Mouse (Mus musculus) urinary bladder, adult 18-20 months (tissue): ENCODE measurements around the gene Arid4a.
A peak's percentile ranks its signal among the peaks of the same experiment; 100 is the strongest.
"Not testable (repeated sequence)": the region's sequence is repeated elsewhere in the genome, so short reads cannot be mapped to it uniquely, and the experiment has no call there.

Source experiments
- DNase-seq, 2 experiments: peaks; one replicate each; pipeline ENCODE4 v3.0.0; 2022; ENCODE audit warnings: low spot score in 2 of 2, mixed read lengths in 2 of 2

Gene Arid4a

DNA sequence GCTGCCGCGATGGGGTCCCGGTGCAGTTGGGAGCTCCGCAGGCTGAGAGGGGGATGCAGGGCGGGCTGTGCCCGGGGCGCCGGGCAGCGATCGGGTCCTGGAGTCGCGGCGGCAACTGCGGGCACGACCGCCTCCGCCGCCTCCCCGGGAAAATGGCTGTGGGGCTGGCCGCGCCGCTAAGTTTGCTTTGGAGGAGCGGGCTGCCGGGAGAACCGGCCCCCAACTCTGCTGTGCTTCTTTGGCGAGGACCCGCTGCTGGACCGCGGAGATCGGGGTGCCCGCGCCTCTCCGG, 367 bp downstream of the Arid4a start:
- no peak for DNase-seq

DNA sequence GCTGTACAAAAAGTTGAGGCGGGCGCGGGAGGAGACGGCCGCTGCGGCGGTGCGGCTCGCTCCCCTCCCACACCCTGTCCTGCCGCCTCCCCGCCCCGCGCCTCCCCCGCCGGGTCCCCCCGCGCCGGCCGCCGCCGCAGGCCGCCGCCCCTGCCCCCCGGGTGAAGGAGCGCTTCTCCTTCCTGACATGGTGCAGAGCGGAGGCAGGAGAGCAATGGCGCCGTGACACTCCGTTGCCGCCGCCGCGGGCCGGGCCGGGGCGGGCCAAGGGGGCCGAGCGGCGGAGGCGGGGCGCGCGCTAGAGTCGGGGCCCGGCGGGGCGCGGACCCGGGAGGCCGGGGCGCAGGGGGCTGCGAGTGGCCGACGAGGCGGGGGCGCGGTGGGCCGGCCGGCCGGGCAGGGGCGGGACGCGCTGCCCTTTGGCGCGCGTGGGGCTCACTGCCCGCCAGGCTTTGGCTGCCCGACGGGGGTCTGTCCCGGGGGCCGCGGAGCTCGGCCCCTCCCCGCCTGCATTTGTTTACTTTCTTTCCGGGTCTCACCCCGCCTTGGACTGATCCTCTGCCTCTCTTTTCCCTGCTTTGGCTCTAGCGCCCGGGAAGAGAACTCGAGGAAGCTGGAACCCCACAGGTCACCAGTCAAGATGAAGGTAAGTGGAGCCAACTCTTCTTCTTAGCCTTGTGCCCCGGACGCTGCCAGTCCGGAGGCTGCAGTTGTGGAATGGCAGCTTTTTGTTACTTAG, 882 bp downstream of the Arid4a start:
- DNase-seq, result peak; percentile 35 to 56

DNA sequence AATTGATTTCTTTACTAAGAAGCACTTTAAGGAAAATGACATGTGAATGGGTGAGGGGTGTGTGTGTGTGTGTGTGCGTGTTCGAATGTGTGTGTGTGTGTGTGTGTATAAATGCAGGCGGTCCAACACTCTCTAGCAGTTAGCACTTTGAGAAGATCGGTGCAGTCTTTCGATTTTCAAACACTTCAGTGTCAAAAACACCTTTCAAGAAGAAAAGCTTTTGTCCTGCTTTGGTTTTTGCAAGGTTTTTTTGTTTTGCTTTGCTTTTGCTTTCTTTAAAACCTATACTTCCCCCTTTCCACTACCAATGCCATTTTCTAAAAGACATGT, 1.4 kb downstream of the Arid4a start:
- DNase-seq, result no peak

DNA sequence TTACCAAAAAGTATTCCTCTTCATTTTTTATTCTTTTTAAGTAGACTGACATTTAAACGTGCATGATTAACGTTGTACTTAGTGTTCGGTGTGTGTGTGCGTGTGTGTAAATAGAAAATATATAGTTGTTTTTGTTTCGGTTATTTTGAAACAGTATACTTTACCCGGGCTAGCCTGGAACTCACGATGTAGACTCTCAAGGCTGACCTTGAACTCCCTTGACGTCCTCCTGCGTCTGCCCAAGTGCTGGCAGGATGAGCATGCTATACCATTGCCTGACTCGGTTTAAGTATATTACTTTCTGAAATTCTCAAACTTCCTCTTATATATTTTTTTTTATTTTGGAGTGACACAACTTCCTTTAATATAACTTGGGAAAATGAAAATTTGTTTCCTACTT, 2.0 kb downstream of the Arid4a start:
- DNase-seq, result no peak

DNA sequence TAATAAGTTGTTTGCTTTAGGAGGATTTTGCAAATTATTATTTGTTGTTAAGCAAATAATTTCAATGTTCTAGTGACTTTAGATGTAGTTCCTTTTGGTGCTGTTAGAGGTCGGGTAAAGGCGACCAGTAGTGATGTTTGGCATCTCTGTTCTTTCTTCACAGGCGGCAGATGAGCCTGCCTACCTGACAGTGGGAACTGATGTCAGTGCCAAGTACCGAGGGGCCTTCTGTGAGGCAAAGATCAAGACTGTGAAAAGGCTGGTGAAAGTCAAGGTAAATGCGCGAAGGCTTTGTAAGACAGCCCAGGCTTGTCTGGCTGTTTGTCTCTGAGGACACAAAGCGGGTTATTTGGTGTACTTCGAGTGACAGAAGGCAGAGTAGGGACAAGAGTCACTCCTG, 3.4 kb downstream of the Arid4a start:
- DNase-seq, result no peak

DNA sequence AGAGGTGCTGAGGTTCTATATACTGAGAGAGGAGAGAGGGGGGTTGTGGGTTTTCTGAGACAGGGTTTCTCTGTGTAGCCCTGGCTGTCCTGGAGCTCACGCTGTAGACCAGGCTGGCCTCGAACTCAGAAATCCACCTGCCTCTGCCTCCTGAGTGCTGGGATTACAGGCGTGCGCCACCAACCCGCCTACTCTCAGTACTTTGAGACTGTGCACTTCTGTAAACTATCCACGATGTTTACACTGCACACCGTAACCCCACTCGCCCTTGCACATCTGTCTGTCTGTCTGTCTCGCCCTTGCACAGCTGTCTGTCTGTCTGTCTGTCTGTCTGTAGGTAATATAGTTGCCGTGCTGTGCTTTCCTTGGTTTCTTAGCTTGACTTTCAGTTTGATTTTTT, 8.6 kb downstream of the Arid4a start:
- DNase-seq, result no peak

DNA sequence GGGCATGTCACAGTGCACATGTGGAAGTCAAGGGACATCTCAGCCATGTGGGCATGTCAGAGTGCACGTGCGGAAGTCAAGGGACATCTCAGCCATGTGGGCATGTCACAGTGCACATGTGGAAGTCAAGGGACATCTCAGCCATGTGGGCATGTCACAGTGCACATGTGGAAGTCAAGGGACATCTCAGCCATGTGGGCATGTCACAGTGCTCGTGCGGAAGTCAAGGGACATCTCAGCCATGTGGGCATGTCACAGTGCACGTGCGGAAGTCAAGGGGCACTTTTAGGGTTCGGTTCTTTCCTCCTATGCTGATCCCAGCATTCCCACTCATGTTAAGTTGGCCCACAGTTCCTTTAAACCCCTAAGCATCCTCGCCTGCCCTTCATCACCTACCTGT, 12.5 kb downstream of the Arid4a start:
- DNase-seq, result not testable (repeated sequence)

DNA sequence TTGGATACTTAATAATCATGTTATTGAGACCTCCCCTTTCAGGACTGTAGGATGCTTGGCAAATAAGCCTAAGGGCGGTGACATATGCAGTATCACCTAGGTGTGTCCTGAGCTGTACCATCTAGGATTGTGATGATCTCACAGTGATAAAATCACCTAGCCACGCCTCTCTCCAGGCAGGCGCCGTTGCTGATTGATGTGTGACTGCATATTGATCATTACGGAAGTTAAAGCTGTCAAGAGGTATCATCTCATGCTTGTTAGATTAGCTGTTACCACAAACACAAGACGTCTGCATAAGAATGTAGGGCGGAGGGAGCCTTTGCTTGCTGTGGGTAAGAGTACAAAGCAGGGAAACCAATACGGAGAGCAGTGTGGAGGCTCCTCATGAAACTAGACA, 14.5 kb downstream of the Arid4a start:
- DNase-seq, result no peak

DNA sequence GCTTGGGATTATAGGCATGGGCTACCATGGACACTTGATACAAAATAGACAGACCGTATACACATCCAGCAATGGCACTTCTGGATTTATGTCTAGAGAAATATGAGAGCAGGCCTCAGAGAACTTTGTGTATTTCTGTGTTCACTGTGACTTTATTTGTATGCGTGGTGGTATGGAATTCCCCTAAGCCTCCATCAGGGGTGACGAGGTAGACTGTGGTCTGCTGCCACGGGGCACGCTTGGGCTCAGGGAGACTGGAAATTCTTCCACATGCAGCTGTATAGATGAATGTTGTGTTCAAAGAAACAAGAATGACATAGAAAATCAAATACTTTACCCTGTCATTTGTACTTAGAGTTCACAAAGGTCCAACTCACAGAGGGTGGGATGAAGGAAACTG, 14.9 kb downstream of the Arid4a start:
- DNase-seq, result no peak

DNA sequence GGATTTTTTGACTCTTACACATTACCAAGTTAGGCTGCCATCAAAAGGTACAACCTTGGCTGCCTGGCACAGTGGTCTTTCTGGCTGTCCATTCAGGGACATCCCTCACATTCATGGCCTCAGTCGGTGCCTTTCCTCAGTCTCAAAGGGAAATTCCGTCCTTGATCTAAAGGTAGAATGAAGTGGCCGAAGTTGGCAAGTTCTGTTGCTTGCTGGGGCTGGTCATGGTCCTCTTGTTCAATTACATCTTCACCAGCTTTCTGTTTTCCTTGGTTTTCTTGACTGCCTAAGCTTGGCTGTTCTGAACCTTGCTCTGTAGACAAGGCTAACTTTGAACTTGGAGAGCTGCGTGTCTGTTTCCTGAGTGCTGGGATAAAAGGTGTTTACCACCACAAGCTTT, 20.0 kb downstream of the Arid4a start:
- DNase-seq, result no peak

DNA sequence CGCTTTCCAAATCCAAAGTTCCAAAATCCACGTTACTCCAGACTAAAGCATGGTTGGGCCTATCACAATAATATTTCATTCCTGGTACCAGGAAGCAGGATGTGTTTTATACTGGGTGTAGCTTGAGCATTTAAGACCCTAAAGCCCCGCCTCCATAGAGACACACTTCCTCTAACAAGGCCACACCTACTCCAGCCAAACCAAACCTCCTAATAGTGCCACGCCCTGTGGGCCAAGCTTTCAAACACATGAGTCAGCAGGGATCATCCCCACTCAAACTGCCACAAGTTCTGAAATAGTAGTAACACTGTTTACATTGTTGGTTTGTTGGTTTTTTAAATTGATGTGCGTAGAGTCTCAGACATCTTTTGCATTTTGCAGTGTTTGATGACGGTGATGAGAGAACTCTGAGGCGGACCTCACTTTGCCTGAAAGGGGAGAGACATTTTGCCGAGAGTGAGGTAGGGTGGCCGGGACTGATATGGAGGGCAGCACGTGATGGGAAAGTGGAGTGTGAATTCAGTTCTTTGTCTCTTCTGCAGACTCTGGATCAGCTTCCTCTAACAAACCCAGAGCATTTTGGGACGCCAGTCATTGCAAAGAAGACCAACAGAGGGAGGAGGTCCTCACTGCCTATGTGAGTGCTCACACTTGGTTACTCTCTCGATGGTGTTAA, 21.1 kb downstream of the Arid4a start:
- DNase-seq, result no peak

DNA sequence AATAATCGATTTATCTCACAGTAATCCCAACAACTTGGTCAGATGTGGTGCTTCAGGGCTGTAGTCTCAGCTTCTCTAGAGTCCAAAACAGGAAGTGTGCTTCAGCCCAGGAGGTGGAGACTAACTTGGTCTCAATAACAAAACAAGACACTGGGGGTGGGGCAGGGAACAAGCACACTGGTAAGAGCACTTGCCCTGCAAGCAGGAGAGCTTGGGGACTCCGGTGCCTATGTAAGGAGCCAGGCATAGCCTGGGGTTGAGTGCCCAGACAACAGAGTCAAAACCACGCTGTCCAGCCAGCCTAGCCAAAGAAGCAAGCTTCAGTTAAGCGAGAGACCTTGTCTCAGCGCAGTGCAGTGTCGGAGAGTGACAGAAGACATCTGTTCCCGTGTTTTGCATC, 24.7 kb downstream of the Arid4a start:
- DNase-seq, result peak in 1 of 2 experiments; percentile 15

DNA sequence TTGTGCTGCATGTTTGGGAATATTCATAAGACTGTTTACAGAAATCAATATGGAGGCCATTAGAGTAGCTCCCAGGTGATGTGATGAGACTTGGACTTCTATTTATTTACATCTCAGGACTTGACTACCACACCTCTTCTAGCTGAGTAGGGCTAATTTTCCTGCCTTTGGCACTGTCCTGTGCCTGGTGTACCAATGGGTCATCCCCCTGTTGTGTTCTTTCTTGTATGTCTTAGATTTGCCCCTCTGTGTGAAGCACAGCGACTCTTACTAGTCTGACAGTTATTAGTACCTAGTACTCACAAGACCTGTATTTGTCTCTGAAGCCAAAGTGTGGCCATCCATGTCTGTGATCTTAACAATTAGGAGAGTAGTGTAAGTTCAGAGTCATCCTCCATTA, 26.7 kb downstream of the Arid4a start:
- DNase-seq, result no peak

DNA sequence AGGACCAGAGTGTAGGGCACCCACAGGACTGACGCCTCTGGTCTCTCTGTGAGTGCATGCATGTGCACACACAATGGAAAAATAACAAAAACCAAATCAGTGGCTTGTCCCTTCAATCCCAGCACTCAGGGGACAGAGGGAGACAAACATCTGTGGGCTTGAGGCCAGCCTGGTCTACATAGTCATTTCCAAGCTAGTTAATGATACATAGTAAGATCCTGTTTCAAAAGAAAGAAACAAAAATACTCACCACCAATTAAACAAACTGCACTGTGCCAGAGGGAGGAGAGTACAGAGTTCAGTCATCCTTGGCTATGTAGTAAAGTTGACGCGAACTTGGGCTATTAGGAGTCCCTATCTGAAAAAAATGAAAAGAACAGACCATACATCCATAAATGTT, 27.8 kb downstream of the Arid4a start:
- no peak for DNase-seq

DNA sequence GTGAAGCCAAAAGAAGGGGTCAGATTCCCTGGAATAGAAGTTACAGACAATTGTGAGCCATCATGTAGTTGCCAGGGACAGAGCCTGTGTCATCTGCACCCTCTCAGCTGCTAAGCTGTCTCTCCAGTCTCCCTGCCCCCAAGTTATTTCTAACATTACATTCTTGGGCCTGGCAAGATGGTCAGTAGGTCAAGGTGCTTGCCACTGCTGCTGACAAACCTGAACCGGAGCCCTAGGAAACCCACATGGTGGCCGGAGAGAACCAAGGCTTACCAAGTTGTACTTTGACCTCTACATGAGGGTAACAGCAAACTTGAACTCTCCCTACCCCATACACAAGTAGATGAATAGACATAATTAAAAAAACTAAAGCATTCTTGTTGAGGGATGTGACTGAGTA, 28.7 kb downstream of the Arid4a start:
- DNase-seq, result no peak

DNA sequence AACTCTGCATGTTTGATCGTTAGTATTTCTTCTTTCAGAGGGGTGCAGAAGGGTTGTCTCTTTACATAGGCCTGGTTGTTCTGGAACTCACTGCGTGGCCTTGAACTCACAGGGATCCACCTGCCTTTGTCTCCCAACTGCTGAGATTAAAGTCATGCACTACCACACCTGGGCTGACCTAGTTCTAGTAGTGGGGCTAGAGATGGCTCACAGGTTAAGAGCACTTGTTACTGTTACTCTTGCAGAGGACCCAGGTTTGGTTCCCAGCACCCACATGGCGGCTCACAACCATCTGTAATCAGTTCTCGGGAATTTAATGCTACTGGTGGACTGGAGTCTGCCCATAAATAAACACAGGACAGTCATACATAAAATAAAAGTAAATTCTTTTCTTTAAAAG, 30.7 kb downstream of the Arid4a start:
- no peak for DNase-seq

DNA sequence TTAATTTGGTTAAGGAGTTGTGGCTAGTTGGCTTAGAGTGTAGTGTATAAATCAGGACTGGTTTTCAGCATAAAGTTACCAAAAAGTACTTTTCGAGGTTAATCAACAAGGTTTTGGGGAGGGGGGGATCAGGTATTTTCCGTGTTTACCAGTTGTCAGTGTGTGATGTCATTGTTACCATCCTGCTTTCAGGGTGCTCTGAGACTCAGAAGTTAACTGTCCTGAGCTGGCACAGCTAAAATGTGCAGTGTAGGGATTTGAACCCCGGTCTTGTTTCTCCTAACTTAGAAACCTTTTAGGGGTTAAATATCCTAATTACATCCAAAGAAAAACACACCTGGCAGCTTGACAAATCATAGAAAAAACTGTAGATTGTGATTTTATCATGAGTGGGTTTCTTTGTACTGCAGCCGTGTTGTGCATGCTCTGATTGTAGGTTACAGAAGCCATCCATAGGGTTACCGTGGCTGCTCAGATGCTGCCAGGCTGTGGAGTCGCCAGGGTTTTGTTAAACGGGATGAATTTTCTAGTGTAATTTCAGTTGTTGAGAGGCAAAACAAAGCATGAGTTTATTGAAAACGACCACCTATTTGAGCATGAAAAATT, 31.8 kb downstream of the Arid4a start:
- no peak for DNase-seq

DNA sequence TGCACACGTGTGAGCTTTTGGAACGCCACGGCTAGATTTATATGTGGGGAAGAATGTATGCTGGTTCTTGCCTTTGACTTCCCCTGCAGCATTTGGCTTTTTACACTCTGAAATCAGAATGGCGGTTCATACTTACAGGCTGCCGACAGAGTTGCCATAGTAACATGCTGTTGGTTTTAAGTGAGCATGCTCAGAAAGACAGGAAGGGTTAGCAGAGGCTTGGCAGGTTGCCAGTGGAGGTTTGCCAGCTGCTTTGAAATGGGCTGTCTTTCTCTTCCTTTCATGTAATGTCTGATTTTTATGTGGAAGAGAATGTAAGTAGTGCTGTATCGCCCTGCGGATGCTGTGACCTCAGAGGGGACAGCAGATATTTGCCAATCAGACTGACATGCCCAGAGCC, 32.3 kb downstream of the Arid4a start:
- DNase-seq, result peak; percentile 50 to 80

DNA sequence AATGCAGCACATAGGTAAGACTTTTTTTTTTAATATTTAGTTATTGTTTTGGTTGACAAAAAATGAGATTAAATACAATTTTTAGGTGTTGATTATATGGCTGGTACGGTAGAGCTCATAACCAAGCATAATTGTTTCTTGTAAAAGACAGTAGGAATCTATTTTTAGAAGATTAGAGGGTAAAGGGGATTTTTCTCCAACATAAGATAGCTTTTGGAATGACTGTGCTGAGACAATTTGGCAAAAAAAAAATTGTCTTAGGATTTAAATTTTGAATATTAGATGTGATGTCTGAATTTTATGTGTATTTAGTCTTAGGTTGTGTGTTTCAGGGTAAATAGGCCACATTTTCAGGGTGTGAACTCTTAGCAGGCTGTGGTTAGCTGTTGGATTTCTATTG, 32.8 kb downstream of the Arid4a start:
- no peak for DNase-seq

DNA sequence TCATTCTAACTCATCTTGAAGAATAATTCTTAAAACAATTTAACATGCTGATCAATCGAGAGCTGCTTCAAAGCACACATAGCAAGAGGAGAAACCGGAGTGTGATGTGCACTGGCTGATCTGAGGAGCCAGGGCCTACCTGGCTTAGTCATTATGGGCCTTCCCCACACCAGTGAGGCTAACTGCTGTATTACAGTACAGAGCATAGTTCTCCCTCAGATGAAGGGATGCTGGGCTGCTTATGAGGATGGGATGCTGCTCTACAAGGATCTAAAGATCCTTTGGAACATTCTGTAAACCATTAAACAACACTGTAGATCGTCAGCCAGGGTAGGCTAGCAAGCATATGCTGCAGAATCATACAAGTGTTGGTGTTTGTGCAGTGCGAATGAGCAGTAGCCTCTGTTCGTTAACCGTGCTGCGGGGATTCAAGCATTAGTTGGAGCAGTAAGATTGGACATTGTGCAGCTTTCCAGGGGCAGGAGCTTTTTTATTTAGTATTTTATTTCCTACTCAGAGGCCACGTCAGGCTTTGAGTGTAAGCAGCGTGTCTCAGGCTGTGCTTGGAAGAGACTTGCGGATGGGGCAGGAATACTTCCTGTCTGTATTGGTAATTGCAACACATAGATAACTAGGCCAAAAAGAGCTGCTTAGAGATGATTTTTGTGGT, 33.9 kb downstream of the Arid4a start:
- DNase-seq, result no peak

DNA sequence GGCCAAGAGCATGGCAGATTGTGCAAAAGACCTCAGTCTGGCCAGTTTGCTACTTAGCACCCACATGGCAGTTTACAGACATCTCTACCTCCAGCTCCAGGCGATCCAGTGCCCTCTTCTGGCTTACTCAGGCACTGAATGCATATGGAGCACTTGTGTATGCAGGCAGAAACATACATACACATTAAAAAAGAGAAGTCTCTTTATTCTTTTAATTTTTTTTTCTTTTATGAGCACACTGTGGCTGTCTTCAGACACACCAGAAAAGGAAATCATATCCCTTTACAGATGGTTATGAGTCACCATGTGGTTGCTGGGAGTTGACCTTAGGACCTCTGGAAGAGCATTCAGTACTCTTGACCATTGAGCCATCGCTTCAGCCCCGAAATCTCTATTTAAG, 35.3 kb downstream of the Arid4a start:
- DNase-seq, result no peak

DNA sequence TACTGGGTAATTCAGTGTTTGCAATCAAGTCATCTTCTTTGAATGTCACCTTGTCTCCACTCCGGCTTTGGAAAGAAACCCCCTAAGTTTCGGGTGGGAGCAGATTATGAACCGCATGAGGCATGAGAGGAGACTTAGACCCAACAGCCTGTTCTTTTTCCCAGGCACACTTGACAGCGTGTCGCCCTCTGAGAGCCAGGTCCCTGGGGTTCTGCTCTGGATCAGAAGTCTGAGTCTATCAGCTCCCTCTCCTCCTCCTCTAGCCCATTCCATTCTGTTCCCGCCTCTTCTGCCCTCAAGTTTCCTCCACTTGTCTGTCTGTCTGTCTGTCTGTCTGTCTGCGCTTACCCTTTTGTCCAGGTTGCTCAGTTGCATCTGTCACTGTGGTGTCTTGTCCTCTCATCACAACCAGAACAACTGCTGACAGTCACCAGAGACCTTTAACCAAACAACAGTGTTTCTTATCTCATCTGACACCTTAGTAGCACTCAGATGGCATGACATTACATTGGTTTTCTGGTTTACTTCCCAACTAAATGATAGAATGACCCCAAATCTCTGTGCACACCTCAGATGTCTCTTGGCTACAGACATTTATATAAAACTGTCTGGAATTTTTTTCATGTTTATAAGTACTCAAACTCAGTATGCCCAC, 36.7 kb downstream of the Arid4a start:
- DNase-seq, result no peak

DNA sequence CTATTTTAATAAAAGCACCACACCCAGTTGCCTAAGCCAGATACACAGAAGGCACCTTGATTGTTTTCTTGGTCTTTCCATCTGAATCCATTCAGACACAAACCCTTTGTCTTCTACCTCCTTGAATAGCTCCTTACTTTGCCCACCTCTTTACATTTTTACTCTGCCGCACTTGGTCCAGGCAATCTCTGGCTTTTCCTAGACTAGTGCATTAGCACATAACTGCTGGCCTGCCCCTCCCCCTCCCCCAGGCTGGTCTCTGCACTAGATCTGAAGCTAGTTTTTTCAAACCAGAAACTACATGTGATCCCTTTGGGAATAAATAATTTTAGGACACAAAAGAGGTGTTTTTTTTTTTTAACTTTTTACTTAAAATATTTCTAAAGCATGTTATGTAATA, 37.2 kb downstream of the Arid4a start:
- no peak for DNase-seq
